Mouse (Mus musculus) heart, postnatal 4 days (tissue): ENCODE data around the gene Gm45140. TPM values are rescaled to one million over a fixed set of nuclear protein-coding genes. Genes with fewer than 3 reads are reported as not detected.

ENCODE experiments used
- DNase-seq: peaks from one replicate; pipeline ENCODE4 v3.0.0; 2021
- total RNA-seq, 2 experiments: library from RNA; stranded (reverse); gene quantifications; 2 replicates each; pipeline ENCODE4 v1.2.3; 2021

The Gm45140 gene
- 1 to 10 TPM in 1 of 2 experiments, under 1 TPM in 1; 0.95 to 2.4 TPM for total RNA-seq

- DNase-seq = no peak
These were observed at the start of gene Gm45140 for GRCm38 (mm10) chr6:87835695-87836094. TSS of gene Gm45140 (minus strand) at chr6:87835795.

GRCm38 (mm10) chr6:87882816-87883215 lies 47.2 kb upstream of the Gm45140 start:
- DNase-seq = no peak

- DNase-seq = no peak
These were observed 46.6 kb upstream of the Gm45140 start for GRCm38 (mm10) chr6:87882221-87882620.

GRCm38 (mm10) chr6:87879628-87880027 lies 44.0 kb upstream of the Gm45140 start:
- no peak for DNase-seq

- no peak for DNase-seq
These were observed 43.4 kb upstream of the Gm45140 start for GRCm38 (mm10) chr6:87879010-87879409.

- DNase-seq = peak; percentile 52
These were observed 40.6 kb upstream of the Gm45140 start for GRCm38 (mm10) chr6:87876068-87876643.

- no peak for DNase-seq
These were observed 40.0 kb upstream of the Gm45140 start for GRCm38 (mm10) chr6:87875562-87875961.

GRCm38 (mm10) chr6:87875083-87875482 lies 39.5 kb upstream of the Gm45140 start:
- peak; percentile 66 for DNase-seq

- no peak for DNase-seq
These were observed 38.4 kb upstream of the Gm45140 start for GRCm38 (mm10) chr6:87873963-87874362.

- DNase-seq = peak; percentile 37
These were observed 37.5 kb upstream of the Gm45140 start for GRCm38 (mm10) chr6:87873104-87873503.

- no peak for DNase-seq
These were observed 35.6 kb upstream of the Gm45140 start for GRCm38 (mm10) chr6:87871240-87871639.

- DNase-seq = no peak
These were observed 34.8 kb upstream of the Gm45140 start for GRCm38 (mm10) chr6:87870440-87870839.

- peak; percentile 90 for DNase-seq
These were observed 33.4 kb upstream of the Gm45140 start for GRCm38 (mm10) chr6:87868871-87869506.

- DNase-seq = no peak
These were observed 31.7 kb upstream of the Gm45140 start for GRCm38 (mm10) chr6:87867256-87867655.

GRCm38 (mm10) chr6:87866211-87866610 lies 30.6 kb upstream of the Gm45140 start:
- no peak for DNase-seq

GRCm38 (mm10) chr6:87857071-87857470 lies 21.5 kb upstream of the Gm45140 start:
- no peak for DNase-seq

GRCm38 (mm10) chr6:87853446-87853845 lies 17.9 kb upstream of the Gm45140 start:
- no peak for DNase-seq

GRCm38 (mm10) chr6:87851871-87852270 lies 16.3 kb upstream of the Gm45140 start:
- no peak for DNase-seq

- peak; percentile 98 for DNase-seq
These were observed 15.5 kb upstream of the Gm45140 start, which contains the start of gene Cnbp for GRCm38 (mm10) chr6:87850900-87851614. TSS of gene Cnbp (minus strand) at chr6:87851106.

GRCm38 (mm10) chr6:87850155-87850899 lies 14.7 kb upstream of the Gm45140 start:
- DNase-seq = peak; percentile 67

- DNase-seq = no peak
These were observed 14.2 kb upstream of the Gm45140 start for GRCm38 (mm10) chr6:87849780-87850154.

- no peak for DNase-seq
These were observed 11.2 kb upstream of the Gm45140 start for GRCm38 (mm10) chr6:87846813-87847212.
